Mouse (Mus musculus) CH12.LX (cell line): ENCODE measurements at regions not wholly inside any gene's neighbourhood (a gene's known extent, or its start where the extent isn't known, plus 50 kb on each side); places are given as distances from the start of the nearest gene placed in this dataset.

ENCODE experiments used
- CHD1 ChIP-seq: IDR thresholded peaks from 2 replicates; pipeline ENCODE4 v1.6.1; 2012; ENCODE audit warnings: low read depth, low read length, improper control_type of control experiment, inconsistent platforms
- CHD2 ChIP-seq: IDR thresholded peaks from 2 replicates; pipeline ENCODE4 v1.6.1; 2011; ENCODE audit warnings: low read length, improper control_type of control experiment
- CTCF ChIP-seq, 2 experiments: IDR thresholded peaks in 1 of 2; conservative IDR thresholded peaks in 1 of 2; 2 replicates each; pipeline ENCODE4 v1.5.1; 2011 to 2012; ENCODE audit warnings: low read depth in 2 of 2, low read length in 2 of 2, improper control_type of control experiment in 1 of 2, inconsistent platforms in 1 of 2, mild to moderate bottlenecking in 1 of 2, moderate library complexity in 1 of 2
- E2F4 ChIP-seq: IDR thresholded peaks from 2 replicates; pipeline ENCODE4 v1.6.1; 2011; ENCODE audit warnings: low read depth, low read length, improper control_type of control experiment; ENCODE audit not compliant: insufficient replicate concordance
- ELF1 ChIP-seq: IDR thresholded peaks from 2 replicates; pipeline ENCODE4 v1.6.1; 2014; ENCODE audit warnings: low read depth, mild to moderate bottlenecking, inconsistent platforms, low read length, improper control_type of control experiment
- ETS1 ChIP-seq: conservative IDR thresholded peaks from 2 replicates; pipeline ENCODE4 v1.6.1; 2012; ENCODE audit warnings: low read depth, mild to moderate bottlenecking, inconsistent platforms, low read length, improper control_type of control experiment, moderate library complexity
- GABPA ChIP-seq: IDR thresholded peaks from 2 replicates; pipeline ENCODE4 v1.6.1; 2012; ENCODE audit warnings: low read depth, low read length, improper control_type of control experiment, inconsistent platforms; ENCODE audit not compliant: insufficient replicate concordance
- HCFC1 ChIP-seq: IDR thresholded peaks from 2 replicates; pipeline ENCODE4 v1.6.1; 2012; ENCODE audit warnings: low read depth, mild to moderate bottlenecking, inconsistent platforms, low read length, improper control_type of control experiment
- JUN ChIP-seq: IDR thresholded peaks from 2 replicates; pipeline ENCODE4 v1.6.1; 2011; ENCODE audit warnings: low read depth, mild to moderate bottlenecking, low read length, improper control_type of control experiment, moderate library complexity; ENCODE audit not compliant: insufficient read depth
- JUND ChIP-seq: conservative IDR thresholded peaks from 2 replicates; pipeline ENCODE4 v1.6.1; 2011; ENCODE audit warnings: low read depth, low read length, improper control_type of control experiment
- MAX ChIP-seq: IDR thresholded peaks from 2 replicates; pipeline ENCODE4 v1.6.1; 2011; ENCODE audit warnings: low read length, improper control_type of control experiment
- MEF2A ChIP-seq: IDR thresholded peaks from 2 replicates; pipeline ENCODE4 v1.6.1; 2014; ENCODE audit warnings: low read depth, mild to moderate bottlenecking, inconsistent platforms, low read length, improper control_type of control experiment, borderline replicate concordance
- NRF1 ChIP-seq: IDR thresholded peaks from 2 replicates; pipeline ENCODE4 v1.6.1; 2014; ENCODE audit warnings: low read depth, mild to moderate bottlenecking, inconsistent platforms, low read length, improper control_type of control experiment, moderate library complexity

GRCm38 (mm10) chr8:127771781-127772180, 586.6 kb upstream of the Nrp1 start:
- TF ChIP-seq CTCF (conservative IDR thresholded peaks at IDR 0.05 in 1 of 2, IDR thresholded peaks at IDR 0.05 in 1 of 2; ENCODE audit: low read depth in 2 of 2, low read length in 2 of 2) = no peak
- no peak for TF ChIP-seq NRF1
- no peak for TF ChIP-seq MAX
- no peak for TF ChIP-seq HCFC1
- TF ChIP-seq E2F4 = no peak
- no peak for TF ChIP-seq MEF2A
- no peak for TF ChIP-seq JUND
- TF ChIP-seq CHD2 = no peak
- TF ChIP-seq ELF1 = no peak
- TF ChIP-seq JUN = no peak
- TF ChIP-seq ETS1 = no peak
- no peak for TF ChIP-seq GABPA
- no peak for TF ChIP-seq CHD1
